ENCODE assay signal across 15 mouse cellular contexts in genomic region chr1:88708646-88709305, GRCm38 (mm10). TPM values are rescaled to one million over a fixed set of nuclear protein-coding genes. Genes with fewer than 3 reads are reported as not detected.
DNase-seq lines count a peak whose midpoint lies in the region; ATAC-seq lines count a peak whose summit lies in the region.
"Had no signal": no experiment of that assay in that cellular context is flagged by ENCODE, and none has a peak within 500 bp of the region (broad histone marks: within the 10 kb centered on the region; RNA-seq: fewer than 3 reads in every experiment).

No protein-coding gene starts in this region.

- no peak for ATAC-seq in midbrain, embryonic 11.5 days (ENCODE audit: low FRiP score)
- ATAC-seq in common myeloid progenitor, adult 5-6 weeks (replicated peaks; ENCODE audit: low read depth, poor library complexity, severe bottlenecking): peak; percentile 38
- ATAC-seq in midbrain, embryonic 13.5 days: 0 out of 2 replicates have a peak, but pooled peaks have one; percentile 41

- no peak overlapping the region for H3K9ac ChIP-seq in midbrain, embryonic 11.5 days (ENCODE audit: low read length)
- H3K9ac ChIP-seq in midbrain, embryonic 13.5 days (replicated peaks): no peak overlapping the region
- H3K9ac ChIP-seq: kidney, embryonic 15.5 days had no signal

- no peak overlapping the region for H3K4me3 ChIP-seq in midbrain, embryonic 11.5 days (ENCODE audit: low read depth, low read length)
- no peak overlapping the region for H3K4me3 ChIP-seq in midbrain, embryonic 10.5 days
- no peak overlapping the region for H3K4me3 ChIP-seq in midbrain, embryonic 13.5 days (replicated peaks)
- H3K4me3 ChIP-seq: embryonic facial prominence, embryonic 10.5 days; kidney, embryonic 15.5 days; myocyte had no signal

- 64% methylated on average over 9 of the region's 9 CpGs for WGBS in midbrain, embryonic 11.5 days
- WGBS in midbrain, embryonic 10.5 days: 67% methylated on average over 9 of the region's 9 CpGs
- 39% methylated on average over 9 of the region's 9 CpGs for WGBS in midbrain, embryonic 13.5 days

- peaks cover 3% of the 10 kb centered on the region; the same call in 1 of the 2 replicates for H3K4me1 ChIP-seq in midbrain, embryonic 11.5 days (ENCODE audit: control insufficient read depth, insufficient read depth, low read length)
- H3K4me1 ChIP-seq in midbrain, embryonic 10.5 days: peaks cover 18% of the 10 kb centered on the region
- peaks cover 25% of the 10 kb centered on the region for H3K4me1 ChIP-seq in midbrain, embryonic 13.5 days (replicated peaks)

- no peak overlapping the region for H3K4me2 ChIP-seq in midbrain, embryonic 11.5 days
- H3K4me2 ChIP-seq in midbrain, embryonic 13.5 days (replicated peaks): no peak overlapping the region
- H3K4me2 ChIP-seq: kidney, embryonic 15.5 days had no signal

- DNase-seq in midbrain, embryonic 11.5 days (ENCODE audit: low spot score, missing footprints): peak; percentile 73
- no peak for DNase-seq in midbrain, embryonic 10.5 days (ENCODE audit: low spot score)
- DNase-seq in thymus, postnatal 25 days: peak; percentile 52
- DNase-seq in liver: no peak
- no peak for DNase-seq in lung, adult 18-20 months
- DNase-seq: cerebellum, adult 11-12 months; heart, postnatal 14 days; layer of hippocampus, adult 9-11 months; lung, postnatal 10 days; retina, postnatal 1 day had no signal

- no peaks in the 10 kb centered on the region; the same call in 1 of the 2 replicates for H3K27me3 ChIP-seq in midbrain, embryonic 11.5 days (ENCODE audit: control insufficient read depth, insufficient read depth, low read length)
- H3K27me3 ChIP-seq in midbrain, embryonic 10.5 days (ENCODE audit: low read depth, poor library complexity, severe bottlenecking): peaks cover 11% of the 10 kb centered on the region
- H3K27me3 ChIP-seq in midbrain, embryonic 13.5 days: peaks cover 7% of the 10 kb centered on the region; the same call in 1 of the 2 replicates
- H3K27me3 ChIP-seq: kidney, embryonic 15.5 days had no signal

- no peak overlapping the region for H3K27ac ChIP-seq in midbrain, embryonic 11.5 days (ENCODE audit: low read depth, low read length)
- H3K27ac ChIP-seq in midbrain, embryonic 10.5 days (replicated peaks): no peak overlapping the region
- H3K27ac ChIP-seq in midbrain, embryonic 13.5 days: peak overlapping the region; percentile 22
- H3K27ac ChIP-seq: embryonic facial prominence, embryonic 10.5 days; kidney, embryonic 15.5 days had no signal

- no peaks in the 10 kb centered on the region for H3K9me3 ChIP-seq in midbrain, embryonic 11.5 days (ENCODE audit: control insufficient read depth, low read length)
- H3K9me3 ChIP-seq in midbrain, embryonic 10.5 days (replicated peaks): no peaks in the 10 kb centered on the region
- H3K9me3 ChIP-seq in midbrain, embryonic 13.5 days: no peaks in the 10 kb centered on the region
- H3K9me3 ChIP-seq: embryonic facial prominence, embryonic 10.5 days; kidney, embryonic 15.5 days had no signal

- H3K36me3 ChIP-seq in midbrain, embryonic 11.5 days (ENCODE audit: control insufficient read depth, insufficient read depth, low read length): no peaks in the 10 kb centered on the region
- no peaks in the 10 kb centered on the region for H3K36me3 ChIP-seq in midbrain, embryonic 10.5 days
- no peaks in the 10 kb centered on the region for H3K36me3 ChIP-seq in midbrain, embryonic 13.5 days
- H3K36me3 ChIP-seq: embryonic facial prominence, embryonic 10.5 days; kidney, embryonic 15.5 days had no signal

RNA-seq across cellular contexts. Expression of gene Arl4c, which starts 6.8 kb away (rescaled TPM):
- 12.0 and 12.1 TPM in 2 replicates for polyA plus RNA-seq in midbrain, embryonic 11.5 days (2014; fragmentation: Nextera tagmentation; extraction: Ambion mirVana)
- 18.6 and 22.4 TPM in 2 replicates for polyA plus RNA-seq in midbrain, embryonic 10.5 days (2016; fragmentation: Nextera tagmentation; extraction: Ambion mirVana)
- 11.2 and 15.3 TPM in 2 replicates for total RNA-seq in common myeloid progenitor, adult 5-6 weeks (2017)
- polyA plus RNA-seq in midbrain, embryonic 13.5 days (2015; fragmentation: Nextera tagmentation; extraction: Ambion mirVana): 45.6 and 47.7 TPM in 2 replicates

Comparison
In these comparisons a context has a peak if more than half of its experiments do, and no peak if none do; other contexts are left out.
1. DNase-seq: peak in midbrain, embryonic 11.5 days (single experiment) and thymus, postnatal 25 days (single experiment); none in midbrain, embryonic 10.5 days (single experiment), liver (single experiment) and lung, adult 18-20 months (0 of 2).